Mouse (Mus musculus) gastrocnemius, adult 18-20 months (tissue): ENCODE data around the gene Odf3l2. TPM values are rescaled to one million over a fixed set of nuclear protein-coding genes. Genes with fewer than 3 reads are reported as not detected.

Experiments
- DNase-seq: peaks from one replicate; pipeline ENCODE4 v3.0.0; 2021; ENCODE audit warnings: low spot score
- long read RNA-seq, 2 experiments: library from polyadenylated mRNA; stranded (forward); transcript quantifications; one replicate each; pipeline ENCODE4 v2.0.0; 2021
- total RNA-seq, 2 experiments: library from RNA; stranded (reverse); gene quantifications; 2 replicates each; pipeline ENCODE4 v1.2.3; 2021

The Odf3l2 gene
- 100 to 1,000 TPM in 1 of 2 experiments, 10 to 100 TPM in 1; 42.1 to 178 TPM for total RNA-seq
- long read RNA-seq, experiment 1, transcript Odf3l2-201 (4 exons, 1,248 nt), result major isoform, 119 of 160 reads
- long read RNA-seq, experiment 1, partial matches to known transcripts, result 12 of 160 reads
- long read RNA-seq, experiment 1, other reads (novel, unspliced or antisense), result 29 of 160 reads
- long read RNA-seq, experiment 2, transcript Odf3l2-201 (4 exons, 1,248 nt), result major isoform, 58 of 80 reads
- long read RNA-seq, experiment 2, partial matches to known transcripts, result 5 of 80 reads
- long read RNA-seq, experiment 2, other reads (novel, unspliced or antisense), result 17 of 80 reads

GRCm38 (mm10) chr10:79645711-79646110 lies at the start of gene Odf3l2:
Gene Odf3l2 (minus strand): TSS chr10:79645738.
- peak; percentile 88 for DNase-seq

- no peak for DNase-seq
Measured at GRCm38 (mm10) chr10:79694379-79694655, 48.8 kb upstream of the Odf3l2 start.

DNA sequence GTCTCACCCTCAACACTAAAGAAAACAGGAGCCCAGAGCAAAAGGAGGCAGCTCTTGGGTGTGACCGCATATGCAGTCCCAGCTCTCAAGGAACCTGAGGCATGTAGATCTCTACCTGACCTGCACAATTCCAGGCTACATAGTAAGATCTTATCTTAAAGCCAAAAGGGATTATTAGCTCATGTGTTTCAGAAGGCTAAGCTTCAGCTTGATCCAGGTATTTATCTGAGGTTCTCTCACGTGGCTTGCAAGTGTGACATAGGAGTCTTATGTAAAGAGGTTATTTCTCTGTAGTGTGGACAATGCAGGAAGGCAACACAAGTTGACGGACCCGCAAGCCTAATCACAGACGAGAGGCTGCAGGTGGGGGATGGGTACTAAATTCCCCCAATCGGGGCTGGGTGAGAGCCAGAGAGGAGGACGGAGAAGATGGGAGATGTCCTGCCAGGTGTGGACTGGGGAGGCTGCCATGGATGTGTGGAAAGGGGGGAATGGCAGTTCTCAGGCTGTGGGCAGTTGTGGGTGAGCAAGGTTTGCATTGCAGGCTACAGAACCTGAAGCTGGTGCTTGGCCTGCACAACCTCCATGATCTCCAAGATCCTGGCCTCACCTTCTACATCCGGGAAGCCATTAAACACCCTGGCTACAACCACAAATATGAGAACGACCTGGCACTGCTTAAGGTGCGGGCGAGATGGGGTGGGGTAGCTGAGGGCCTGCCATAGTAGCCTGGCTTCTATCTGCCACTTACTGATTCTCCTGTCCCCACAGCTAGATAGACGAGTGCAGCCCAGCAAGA lies 48.2 kb upstream of the Odf3l2 start:
- DNase-seq, result no peak

GRCm38 (mm10) chr10:79691986-79692548 lies 46.5 kb upstream of the Odf3l2 start:
- DNase-seq, result no peak

- no peak for DNase-seq
Measured at GRCm38 (mm10) chr10:79689178-79689577, 43.6 kb upstream of the Odf3l2 start.

GRCm38 (mm10) chr10:79688720-79689119 lies 43.2 kb upstream of the Odf3l2 start, which contains the start of gene Gzmm:
Gene Gzmm (plus strand): TSS chr10:79689020.
- DNase-seq, result no peak

DNA sequence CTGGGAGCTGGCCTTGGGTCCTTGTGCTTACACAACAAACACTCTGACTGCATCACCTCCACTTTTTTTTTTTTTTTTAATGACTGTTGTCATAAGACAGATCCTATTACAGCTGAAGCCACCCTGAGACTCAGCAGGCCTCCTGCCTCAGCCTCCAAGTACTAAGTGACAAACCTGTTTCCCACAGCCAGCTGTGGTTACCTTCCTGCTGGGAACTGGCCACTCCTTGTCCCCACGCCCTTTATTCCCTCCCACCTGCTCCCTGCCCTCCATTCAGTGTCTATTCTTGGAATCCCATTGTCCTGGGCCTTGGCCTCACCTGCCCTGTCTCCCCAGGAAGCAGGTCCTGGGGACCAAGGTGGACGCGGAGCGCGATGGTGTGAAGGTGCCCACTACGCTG lies 42.0 kb upstream of the Odf3l2 start:
- no peak for DNase-seq

DNA sequence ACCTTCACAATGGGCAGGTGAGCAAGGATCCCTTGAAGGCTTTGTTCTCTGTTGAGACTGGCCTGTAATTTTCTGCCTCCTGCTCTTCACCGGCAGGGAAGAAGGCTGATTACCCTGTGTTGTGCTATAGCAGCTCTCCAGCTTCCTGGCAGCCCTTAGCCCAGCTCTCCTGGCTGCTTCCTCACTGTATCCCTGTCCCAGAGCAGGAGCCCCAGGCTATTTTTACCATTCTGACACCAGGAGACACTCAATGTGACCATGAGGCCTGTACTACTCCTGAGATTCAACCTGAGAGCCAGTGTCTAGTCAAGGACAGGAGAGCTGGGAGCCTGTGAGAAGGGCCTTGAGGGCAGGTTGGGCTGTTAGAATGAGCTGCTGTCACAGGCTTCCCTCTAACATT lies 41.2 kb upstream of the Odf3l2 start:
- DNase-seq, result peak; percentile 76

DNA sequence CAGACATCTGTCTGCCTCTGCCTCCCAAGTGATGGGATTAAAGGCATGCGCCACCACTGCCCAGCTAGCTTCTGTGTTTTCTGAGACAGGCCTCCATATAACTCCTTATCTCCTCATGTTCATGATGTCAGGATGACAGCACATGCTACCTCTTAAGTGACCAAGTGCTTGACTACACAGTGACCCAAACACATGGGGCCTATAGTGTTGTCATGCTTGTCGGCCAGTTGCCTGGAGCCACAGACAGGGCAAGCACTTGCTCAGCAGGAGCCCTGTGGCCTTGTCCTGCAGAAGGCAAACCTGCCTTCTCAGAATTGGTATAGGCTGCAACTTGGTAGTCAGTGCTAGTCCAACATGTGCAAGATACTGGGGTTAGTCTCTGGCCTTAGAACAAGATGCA lies 40.7 kb upstream of the Odf3l2 start:
- no peak for DNase-seq

- no peak for DNase-seq
Measured at GRCm38 (mm10) chr10:79684770-79685600, 39.4 kb upstream of the Odf3l2 start.

DNA sequence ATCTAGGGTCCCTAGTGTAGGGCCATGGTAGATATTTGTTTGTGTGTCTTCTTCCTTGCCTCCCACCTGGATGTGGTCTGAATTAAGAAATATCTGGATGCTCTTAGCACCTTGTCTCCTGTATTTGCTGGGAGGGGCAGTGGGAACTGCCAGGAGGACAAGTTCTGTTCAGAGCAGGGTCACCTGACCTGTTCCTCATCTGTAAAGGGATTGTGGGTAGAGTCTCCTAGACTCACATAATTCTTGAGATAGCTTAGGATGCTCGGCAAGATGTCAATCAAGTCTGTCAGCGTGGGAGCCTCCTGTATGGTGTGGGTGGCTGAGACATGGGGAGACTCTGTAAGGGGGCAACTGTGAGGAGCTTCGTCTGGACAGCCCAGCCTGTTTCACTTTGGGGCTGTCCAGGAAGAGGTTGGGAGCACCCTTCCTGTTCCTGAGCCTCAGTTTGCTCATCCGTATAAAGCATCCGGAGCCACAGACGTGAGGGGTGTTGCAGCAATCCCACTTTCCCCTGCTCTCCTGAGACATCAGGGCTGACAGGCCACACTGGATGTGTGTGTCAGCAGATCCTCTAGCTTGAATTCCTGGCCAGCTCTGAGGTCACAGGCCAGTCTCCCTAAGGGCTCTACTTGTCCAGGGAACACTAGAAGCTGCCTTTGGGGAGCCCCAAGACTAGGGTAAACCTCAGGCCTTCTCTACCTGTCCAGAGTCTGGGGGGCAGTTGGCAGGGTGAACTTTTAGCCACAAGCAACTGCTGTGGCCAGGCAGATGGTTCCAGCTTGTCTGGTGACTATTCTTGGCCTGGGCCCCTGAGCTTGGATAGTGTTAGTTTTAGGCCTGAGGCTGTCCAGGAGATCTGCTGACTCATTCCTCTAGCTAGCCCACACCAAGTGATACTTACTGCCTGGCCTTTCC lies 38.4 kb upstream of the Odf3l2 start:
- DNase-seq, result peak; percentile 86

DNA sequence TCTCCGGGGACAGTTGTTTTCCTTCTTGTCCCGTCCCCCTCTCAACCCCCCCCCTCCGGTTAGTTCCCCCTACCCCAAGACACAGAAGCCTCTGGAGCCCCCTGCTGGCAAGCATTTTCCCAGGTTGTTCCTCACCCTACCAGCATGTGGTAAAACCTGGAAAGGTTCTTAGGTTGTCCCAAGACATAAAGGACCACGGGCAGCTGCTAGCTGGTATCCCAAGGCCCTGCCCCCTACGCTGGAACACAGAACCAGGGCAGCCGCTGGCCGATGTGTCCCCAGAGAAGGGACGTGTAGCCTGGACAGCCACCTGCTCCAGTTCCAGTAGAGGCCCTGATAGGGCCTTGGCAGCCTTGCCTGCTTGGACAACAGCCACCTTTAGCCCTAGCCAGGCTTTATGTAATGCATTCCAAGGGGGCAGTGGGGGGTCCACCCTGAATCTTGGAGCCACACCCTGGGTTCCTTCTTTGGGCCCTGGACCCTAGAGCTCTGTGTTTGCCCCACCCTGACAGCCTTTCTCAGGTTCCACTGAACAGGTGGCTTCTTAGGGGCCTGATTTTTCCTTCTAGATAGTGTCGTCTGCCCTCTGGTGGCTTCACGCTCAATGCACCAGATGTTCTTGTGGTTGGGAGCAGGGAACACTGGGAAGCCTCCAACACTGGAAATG lies 37.5 kb upstream of the Odf3l2 start:
- DNase-seq, result peak; percentile 81

DNA sequence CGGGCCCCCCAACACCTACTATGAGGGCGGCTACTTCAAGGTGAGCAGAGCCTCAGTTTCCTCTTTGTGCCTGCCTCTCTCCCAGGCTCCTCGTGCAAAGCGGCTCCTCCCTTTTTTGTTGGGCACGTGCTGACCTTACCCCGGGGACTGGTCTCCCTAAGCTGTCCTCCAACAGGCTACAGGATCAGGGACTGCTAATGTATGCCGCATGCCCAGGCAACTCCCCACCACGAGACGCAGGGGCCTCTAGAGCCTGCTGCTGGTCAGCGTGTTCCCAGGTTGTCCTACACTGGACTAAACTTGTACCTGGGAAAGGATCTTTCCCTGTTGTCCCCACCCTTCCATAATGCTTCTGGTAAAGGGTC lies 37.0 kb upstream of the Odf3l2 start:
- peak; percentile 37 for DNase-seq

GRCm38 (mm10) chr10:79681591-79682245 lies 36.2 kb upstream of the Odf3l2 start, which contains the start of gene Cdc34:
Gene Cdc34 (plus strand): TSS chr10:79682195.
- peak; percentile 99 for DNase-seq

DNA sequence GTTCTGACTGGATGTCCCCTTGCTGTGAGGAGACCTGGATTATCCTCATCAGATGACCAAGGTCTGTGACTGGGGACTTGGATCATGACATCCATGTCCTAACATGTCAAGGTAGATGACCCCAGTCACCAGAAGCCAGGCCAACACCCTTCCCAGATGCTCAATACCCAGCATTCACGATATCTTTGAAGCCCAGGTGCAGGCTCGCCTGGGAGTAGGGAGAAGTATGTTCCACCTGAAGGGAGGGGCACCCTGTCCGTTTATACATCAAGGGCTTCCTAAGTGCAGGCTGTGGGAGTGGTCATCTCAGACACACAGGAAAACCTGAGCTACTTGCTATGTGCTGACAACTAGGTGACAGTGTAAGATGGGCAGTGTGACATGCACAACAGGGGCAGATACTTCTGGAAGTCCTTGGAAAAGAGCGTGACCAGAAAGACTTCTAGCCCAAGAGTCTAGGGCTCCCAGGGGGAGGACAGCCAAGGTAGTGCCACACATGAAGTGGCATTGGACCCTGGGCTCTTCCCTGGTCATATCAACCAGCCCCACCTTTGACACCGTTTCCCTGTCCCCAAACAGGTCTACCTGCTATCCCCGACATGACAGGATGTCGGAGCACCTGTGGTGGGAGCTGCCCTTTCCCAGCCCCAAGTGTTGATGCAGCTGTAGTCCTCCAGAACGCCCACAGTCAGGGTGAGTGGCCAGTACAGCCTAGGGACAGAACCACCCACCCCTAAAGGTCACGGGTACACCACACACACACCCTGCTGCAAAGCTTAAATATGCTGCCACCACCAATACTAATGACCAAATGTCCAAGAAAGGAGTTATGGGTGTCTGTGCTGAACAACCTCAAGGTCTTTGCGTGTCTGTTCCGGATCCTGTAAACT lies 35.3 kb upstream of the Odf3l2 start:
- no peak for DNase-seq

- DNase-seq, result no peak
Measured at GRCm38 (mm10) chr10:79675346-79676035, 30.0 kb upstream of the Odf3l2 start.

DNA sequence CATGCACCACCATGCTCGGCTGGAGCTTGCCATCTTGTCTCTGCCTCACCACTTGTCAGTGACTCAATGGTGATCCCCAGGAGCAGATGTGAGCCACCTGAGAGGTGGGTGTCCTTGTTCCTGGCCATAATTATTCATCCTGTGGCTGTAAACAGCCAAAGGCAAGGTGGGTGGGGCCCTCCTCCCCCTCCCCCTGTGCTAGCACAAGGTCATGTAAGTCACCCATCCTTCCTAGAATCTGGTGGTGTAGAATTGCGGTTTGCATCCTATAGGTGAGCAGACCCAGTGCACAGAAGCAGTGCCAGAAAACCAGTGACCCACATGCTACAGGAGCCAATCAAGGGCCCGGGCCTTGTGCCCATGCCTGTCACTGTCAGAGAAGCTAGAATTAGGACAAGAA lies 27.5 kb upstream of the Odf3l2 start:
- no peak for DNase-seq

DNA sequence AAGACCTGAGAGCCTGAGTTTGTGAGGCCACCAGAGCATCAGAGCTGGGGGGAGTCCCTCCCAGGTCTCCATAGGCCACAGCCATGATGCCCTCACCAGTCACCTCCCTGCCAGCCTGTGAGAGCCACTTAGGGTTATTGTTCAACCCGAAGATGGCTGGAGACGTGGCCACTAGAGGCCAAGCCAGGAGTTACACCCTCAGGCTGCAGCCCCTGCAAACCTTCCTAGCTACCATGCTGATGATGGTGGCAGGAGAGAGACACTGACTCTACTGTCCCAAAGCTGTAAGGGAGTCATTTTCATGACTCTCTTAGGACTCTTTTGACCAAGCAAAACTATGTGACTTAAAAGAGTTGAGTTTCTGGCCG lies 26.5 kb upstream of the Odf3l2 start:
- no peak for DNase-seq
